Mouse (Mus musculus): Measurements from ENCODE around the gene H2-DMb2. TPM values are rescaled to one million over a fixed set of nuclear protein-coding genes. Genes with fewer than 3 reads are reported as not detected.

The H2-DMb2 gene
- total and polyA plus RNA-seq, 3 experiments: 0.77 to 1.5 TPM; not detected in 1

- Histone ChIP-seq H3K4me3 (ENCODE audit: control insufficient read depth in 1 of 2, insufficient read depth in 1 of 2, low read depth in 2 of 2, low read length in 2 of 2) (no peak overlapping the region), H3K79me2 (ENCODE audit: control insufficient read depth, insufficient read depth, low read length, poor library complexity) (peaks cover 14% of the 10 kb centered on the region), H3K4me1 (ENCODE audit: control insufficient read depth in 1 of 2, insufficient read depth in 2 of 2, low read length in 2 of 2) (peaks cover 3 to 23% of the 10 kb centered on the region in 2 experiments), H3K36me3 (ENCODE audit: control insufficient read depth in 1 of 2, insufficient read depth in 2 of 2, low read length in 2 of 2) (peaks cover 0 to 11% of the 10 kb centered on the region in 2 experiments; a peak in 2 of 4 replicates), H3K9ac (ENCODE audit: control insufficient read depth, low read depth, low read length, poor library complexity, severe bottlenecking) (no peak overlapping the region), H3K9me3 (replicated peaks; ENCODE audit: insufficient read depth, low read length) (no peaks in the 10 kb centered on the region), H3K27ac (ENCODE audit: control insufficient read depth, low read depth, low read length) (no peak overlapping the region), H3K27me3 (ENCODE audit: control insufficient read depth in 1 of 2, insufficient read depth in 2 of 2, low read length in 2 of 2) (no peaks in the 10 kb centered on the region)
- peak; percentile 76 for DNase-seq (ENCODE audit: low read depth, low spot score)
- TF ChIP-seq POLR2AphosphoS2 (IDR thresholded peaks at IDR 0.05; ENCODE audit: low read length): peak; percentile 43; the same call in 1 of the 2 replicates
- TF ChIP-seq CHD1 (IDR thresholded peaks at IDR 0.05; ENCODE audit: low read depth, low read length): no peak
These were observed 15.6 kb upstream of the H2-DMb2 start for GRCm38 (mm10) chr17:34127475-34127874.

- H3K27ac ChIP-seq (ENCODE audit: control insufficient read depth, low read depth, low read length): no peak overlapping the region
- no peak for DNase-seq (ENCODE audit: low read depth, low spot score)
- H3K27me3 ChIP-seq (ENCODE audit: control insufficient read depth in 1 of 2, insufficient read depth in 2 of 2, low read length in 2 of 2): no peaks in the 10 kb centered on the region
- H3K4me3 ChIP-seq (ENCODE audit: control insufficient read depth in 1 of 2, insufficient read depth in 1 of 2, low read depth in 2 of 2, low read length in 2 of 2): no peak overlapping the region
- no peak overlapping the region for H3K9ac ChIP-seq (ENCODE audit: control insufficient read depth, low read depth, low read length, poor library complexity, severe bottlenecking)
- peaks cover 0 to 11% of the 10 kb centered on the region in 2 experiments; a peak in 2 of 4 replicates for H3K36me3 ChIP-seq (ENCODE audit: control insufficient read depth in 1 of 2, insufficient read depth in 2 of 2, low read length in 2 of 2)
- peaks cover 3 to 23% of the 10 kb centered on the region in 2 experiments for H3K4me1 ChIP-seq (ENCODE audit: control insufficient read depth in 1 of 2, insufficient read depth in 2 of 2, low read length in 2 of 2)
- peaks cover 8% of the 10 kb centered on the region for H3K79me2 ChIP-seq (ENCODE audit: control insufficient read depth, insufficient read depth, low read length, poor library complexity)
- TF ChIP-seq MYC (IDR thresholded peaks at IDR 0.05; ENCODE audit: low read depth, low read length) (no peak), POLR2A (IDR thresholded peaks at IDR 0.05; ENCODE audit: control insufficient read depth in 1 of 2, insufficient read depth in 1 of 2, low read depth in 1 of 2, low read length in 2 of 2, poor library complexity in 1 of 2) (0 out of 4 replicates have a peak, but pooled peaks of 1 of the 2 experiments have one; percentile 19)
- H3K9me3 ChIP-seq (replicated peaks; ENCODE audit: insufficient read depth, low read length): no peaks in the 10 kb centered on the region
These were observed 14.7 kb upstream of the H2-DMb2 start for GRCm38 (mm10) chr17:34128264-34128937.

GRCm38 (mm10) chr17:34128944-34129791 is 13.9 kb upstream of the H2-DMb2 start:
- H3K79me2 ChIP-seq (ENCODE audit: control insufficient read depth, insufficient read depth, low read length, poor library complexity): no peaks in the 10 kb centered on the region; the same call in 1 of the 2 replicates
- no peaks in the 10 kb centered on the region for H3K27me3 ChIP-seq (ENCODE audit: control insufficient read depth in 1 of 2, insufficient read depth in 2 of 2, low read length in 2 of 2)
- no peak overlapping the region for H3K9ac ChIP-seq (ENCODE audit: control insufficient read depth, low read depth, low read length, poor library complexity, severe bottlenecking)
- H3K9me3 ChIP-seq (replicated peaks; ENCODE audit: insufficient read depth, low read length): no peaks in the 10 kb centered on the region
- H3K4me3 ChIP-seq (ENCODE audit: control insufficient read depth in 1 of 2, insufficient read depth in 1 of 2, low read depth in 2 of 2, low read length in 2 of 2): no peak overlapping the region
- no peak for DNase-seq (ENCODE audit: low read depth, low spot score)
- TF ChIP-seq GATA1 (IDR thresholded peaks at IDR 0.05; ENCODE audit: low read depth, low read length): no peak
- no peak for TF ChIP-seq ETS1 (IDR thresholded peaks at IDR 0.05; ENCODE audit: low read depth, low read length)
- TF ChIP-seq MAZ (IDR thresholded peaks at IDR 0.05; ENCODE audit: low read depth, low read length): no peak
- no peak for TF ChIP-seq EP300 (IDR thresholded peaks at IDR 0.05; ENCODE audit: low read depth in 1 of 2, low read length in 2 of 2)
- TF ChIP-seq POLR2AphosphoS5 (IDR thresholded peaks at IDR 0.05; ENCODE audit: borderline replicate concordance, low read depth, low read length): no peak
- no peak overlapping the region for H3K27ac ChIP-seq (ENCODE audit: control insufficient read depth, low read depth, low read length)
- H3K4me1 ChIP-seq (ENCODE audit: control insufficient read depth in 1 of 2, insufficient read depth in 2 of 2, low read length in 2 of 2): peaks cover 3 to 16% of the 10 kb centered on the region in 2 experiments
- peaks cover 0 to 11% of the 10 kb centered on the region in 2 experiments; a peak in 2 of 4 replicates for H3K36me3 ChIP-seq (ENCODE audit: control insufficient read depth in 1 of 2, insufficient read depth in 2 of 2, low read length in 2 of 2)
